Mouse (Mus musculus) heart, embryonic 11.5 days (tissue): ENCODE data around the gene Gm5737. TPM values are rescaled to one million over a fixed set of nuclear protein-coding genes. Genes with fewer than 3 reads are reported as not detected.
A peak's percentile ranks its signal among the peaks of the same experiment; 100 is the strongest.

ENCODE experiments used
- ATAC-seq: fragments of 200-750 bp; cut with Nextera tagmentation; replicated peaks from 2 replicates; pipeline ENCODE4 v1.8.0; 2017; ENCODE audit warnings: moderate library complexity; ENCODE audit not compliant: insufficient number of reproducible peaks, low FRiP score, low TSS enrichment
- H3K27ac ChIP-seq: fragments of 300-500 bp; sonication (generic); 2 replicates; pipeline ENCODE4 v1.5.1; 2014; ENCODE audit warnings: mild to moderate bottlenecking, low read depth, low read length
- H3K27me3 ChIP-seq: fragments of 300-500 bp; sonication (generic); 2 replicates; pipeline ENCODE4 v1.6.1; 2014; ENCODE audit warnings: mild to moderate bottlenecking, low read length, mixed read lengths; ENCODE audit not compliant: control insufficient read depth, insufficient read depth
- H3K36me3 ChIP-seq: fragments of 300-500 bp; sonication (generic); 2 replicates; pipeline ENCODE4 v1.6.1; 2014; ENCODE audit warnings: mild to moderate bottlenecking, low read length, moderate library complexity, mixed read lengths; ENCODE audit not compliant: control insufficient read depth, insufficient read depth
- H3K4me1 ChIP-seq: fragments of 300-500 bp; sonication (generic); 2 replicates; pipeline ENCODE4 v1.6.1; 2014; ENCODE audit warnings: low read length; ENCODE audit not compliant: control insufficient read depth, insufficient read depth
- H3K4me2 ChIP-seq: fragments of 300-500 bp; sonication (generic); 2 replicates; pipeline ENCODE4 v1.6.1; 2014; ENCODE audit warnings: mild to moderate bottlenecking, moderate library complexity
- H3K4me3 ChIP-seq: fragments of 300-500 bp; sonication (generic); 2 replicates; pipeline ENCODE4 v1.5.1; 2014; ENCODE audit warnings: low read depth, low read length
- H3K9ac ChIP-seq: fragments of 300-500 bp; sonication (generic); 2 replicates; pipeline ENCODE4 v1.6.1; 2014; ENCODE audit warnings: mild to moderate bottlenecking, low read depth, low read length, moderate library complexity
- H3K9me3 ChIP-seq: fragments of 300-500 bp; sonication (generic); replicated peaks from 2 replicates; pipeline ENCODE4 v1.6.1; 2016; ENCODE audit warnings: low read length; ENCODE audit not compliant: control insufficient read depth
- WGBS: fragments of 180-500 bp; shearing (Covaris S2); extraction: QIAGEN DNeasy Blood & Tissue Kit; methylation state at CpG from one replicate; pipeline ENCODE4 v1.1.7; 2014; ENCODE audit not compliant: insufficient replicate concordance; 5-methylcytosine and 5-hydroxymethylcytosine counted together
- polyA plus RNA-seq: library from polyadenylated mRNA; unstranded; fragments of >200 nt; fragmentation: Nextera tagmentation; extraction: Ambion mirVana; gene quantifications from 2 replicates; pipeline ENCODE4 v1.2.1, GENCODE M21; 2014

The Gm5737 gene
- not detected in 2 replicates for polyA plus RNA-seq

GRCm38 (mm10) chr7:120811834-120812415 lies at the start of gene Gm5737:
Gene Gm5737 (plus strand): TSS chr7:120812365.
- H3K9ac ChIP-seq = no peak within 1 kb of the TSS
- H3K4me2 ChIP-seq = no peak within 1 kb of the TSS
- H3K36me3 ChIP-seq = no peaks in the 10 kb centered on the region
- peaks cover 12% of the 10 kb centered on the region for H3K27me3 ChIP-seq
- no peak for ATAC-seq
- WGBS = 71% methylated on average over 6 of the region's 6 CpGs
- 0 out of 2 replicates have a peak, but pooled peaks cover 4% of the 10 kb centered on the region for H3K4me1 ChIP-seq
- no peak within 1 kb of the TSS for H3K4me3 ChIP-seq
- H3K27ac ChIP-seq = no peak within 1 kb of the TSS
- H3K9me3 ChIP-seq = no peaks in the 10 kb centered on the region

GRCm38 (mm10) chr7:120767369-120767768 lies 44.8 kb upstream of the Gm5737 start:
- H3K4me2 ChIP-seq = no peak overlapping the region
- no peak overlapping the region for H3K4me3 ChIP-seq
- 14% methylated on average over 1 of the region's 1 CpGs for WGBS
- H3K36me3 ChIP-seq = no peaks in the 10 kb centered on the region
- no peak overlapping the region for H3K27ac ChIP-seq
- H3K4me1 ChIP-seq = no peaks in the 10 kb centered on the region
- no peak for ATAC-seq
- H3K27me3 ChIP-seq = no peaks in the 10 kb centered on the region
- H3K9me3 ChIP-seq = no peaks in the 10 kb centered on the region
- H3K9ac ChIP-seq = no peak overlapping the region

- H3K9ac ChIP-seq = no peak overlapping the region
- WGBS = 29% methylated on average over 1 of the region's 1 CpGs
- no peak for ATAC-seq
- H3K27ac ChIP-seq = no peak overlapping the region
- no peaks in the 10 kb centered on the region for H3K4me1 ChIP-seq
- H3K27me3 ChIP-seq = no peaks in the 10 kb centered on the region
- no peaks in the 10 kb centered on the region for H3K36me3 ChIP-seq
- no peak overlapping the region for H3K4me2 ChIP-seq
- H3K4me3 ChIP-seq = no peak overlapping the region
- no peaks in the 10 kb centered on the region for H3K9me3 ChIP-seq
Measured at GRCm38 (mm10) chr7:120771389-120771788, 40.8 kb upstream of the Gm5737 start.

GRCm38 (mm10) chr7:120778012-120778411 lies 34.2 kb upstream of the Gm5737 start:
- H3K4me2 ChIP-seq = no peak overlapping the region
- H3K9me3 ChIP-seq = no peaks in the 10 kb centered on the region
- no peak for ATAC-seq
- WGBS = 55% methylated on average over 2 of the region's 2 CpGs
- H3K27me3 ChIP-seq = no peaks in the 10 kb centered on the region
- no peaks in the 10 kb centered on the region for H3K36me3 ChIP-seq
- H3K9ac ChIP-seq = no peak overlapping the region
- H3K4me1 ChIP-seq = no peaks in the 10 kb centered on the region
- H3K4me3 ChIP-seq = no peak overlapping the region
- H3K27ac ChIP-seq = no peak overlapping the region

GRCm38 (mm10) chr7:120795544-120795943 lies 16.6 kb upstream of the Gm5737 start:
- WGBS = 62% methylated on average over 4 of the region's 4 CpGs

GRCm38 (mm10) chr7:120796369-120796768 lies 15.8 kb upstream of the Gm5737 start:
- H3K36me3 ChIP-seq = no peaks in the 10 kb centered on the region
- WGBS = 52% methylated on average over 3 of the region's 3 CpGs

More at GRCm38 (mm10) chr7:120795544-120795943, 16.6 kb upstream of the Gm5737 start:
- no peak for ATAC-seq
- Histone ChIP-seq H3K4me3 (no peak overlapping the region), H3K9me3 (no peaks in the 10 kb centered on the region), H3K9ac (no peak overlapping the region), H3K4me1 (no peaks in the 10 kb centered on the region), H3K27me3 (no peaks in the 10 kb centered on the region), H3K4me2 (no peak overlapping the region), H3K27ac (no peak overlapping the region), H3K36me3 (no peaks in the 10 kb centered on the region)

GRCm38 (mm10) chr7:120803268-120803667 lies 8.9 kb upstream of the Gm5737 start:
- Histone ChIP-seq H3K36me3 (no peaks in the 10 kb centered on the region), H3K9ac (no peak overlapping the region), H3K4me1 (no peaks in the 10 kb centered on the region), H3K4me3 (no peak overlapping the region), H3K9me3 (no peaks in the 10 kb centered on the region), H3K27ac (no peak overlapping the region), H3K4me2 (no peak overlapping the region), H3K27me3 (no peaks in the 10 kb centered on the region)
- ATAC-seq = no peak
- 77% methylated on average over 2 of the region's 2 CpGs for WGBS

More at GRCm38 (mm10) chr7:120796369-120796768, 15.8 kb upstream of the Gm5737 start:
- Histone ChIP-seq H3K27ac (no peak overlapping the region), H3K4me2 (no peak overlapping the region), H3K9me3 (no peaks in the 10 kb centered on the region), H3K9ac (no peak overlapping the region), H3K27me3 (no peaks in the 10 kb centered on the region), H3K4me3 (no peak overlapping the region), H3K4me1 (no peaks in the 10 kb centered on the region)
- ATAC-seq = 0 out of 2 replicates have a peak, but pooled peaks have one; percentile 18

GRCm38 (mm10) chr7:120809705-120810104 lies 2.5 kb upstream of the Gm5737 start:
- Histone ChIP-seq H3K9me3 (no peaks in the 10 kb centered on the region), H3K4me2 (peak overlapping the region; percentile 63), H3K9ac (0 out of 2 replicates have a peak overlapping the region, but pooled peaks have one; percentile 22), H3K4me3 (peak overlapping the region; percentile 34; the same call in 1 of the 2 replicates), H3K27me3 (peaks cover 12% of the 10 kb centered on the region), H3K27ac (no peak overlapping the region), H3K4me1 (0 out of 2 replicates have a peak, but pooled peaks cover 4% of the 10 kb centered on the region), H3K36me3 (no peaks in the 10 kb centered on the region)
- WGBS = 6% methylated on average over 26 of the region's 27 CpGs
- no peak for ATAC-seq

- ATAC-seq = no peak
- Histone ChIP-seq H3K9me3 (no peaks in the 10 kb centered on the region), H3K9ac (no peak overlapping the region), H3K4me2 (no peak overlapping the region), H3K4me3 (no peak overlapping the region), H3K27me3 (no peaks in the 10 kb centered on the region), H3K36me3 (no peaks in the 10 kb centered on the region), H3K4me1 (no peaks in the 10 kb centered on the region), H3K27ac (no peak overlapping the region)
- 84% methylated on average over 6 of the region's 6 CpGs for WGBS
Measured at GRCm38 (mm10) chr7:120817552-120817951, 5.4 kb downstream of the Gm5737 start.
